Mouse (Mus musculus) limb, embryonic 14.5 days (tissue): ENCODE data around the gene Spin1. TPM values are rescaled to one million over a fixed set of nuclear protein-coding genes. Genes with fewer than 3 reads are reported as not detected.
"Not testable (repeated sequence)": the region's sequence is repeated elsewhere in the genome, so short reads cannot be mapped to it uniquely, and the experiment has no call there.

Source experiments
- ATAC-seq: fragments of 200-750 bp; cut with Nextera tagmentation; 2 replicates; pipeline ENCODE4 v1.8.0; 2017; ENCODE audit warnings: low read depth, moderate number of reproducible peaks, moderate TSS enrichment; ENCODE audit not compliant: low FRiP score
- DNase-seq: peaks from one replicate; pipeline ENCODE4 v3.0.0-alpha.2; 2015; ENCODE audit warnings: low spot score
- H3K27ac ChIP-seq: fragments of 300-500 bp; sonication (generic); replicated peaks from 2 replicates; pipeline ENCODE4 v1.5.1; 2014; ENCODE audit warnings: low read depth, mild to moderate bottlenecking, low read length, moderate library complexity, mixed read lengths
- H3K27me3 ChIP-seq: fragments of 300-500 bp; sonication (generic); 2 replicates; pipeline ENCODE4 v1.6.1; 2014; ENCODE audit warnings: low read length, mixed read lengths; ENCODE audit not compliant: control insufficient read depth, insufficient read depth
- H3K36me3 ChIP-seq: fragments of 300-500 bp; sonication (generic); 2 replicates; pipeline ENCODE4 v1.6.1; 2014; ENCODE audit warnings: mild to moderate bottlenecking, low read length, moderate library complexity, mixed read lengths; ENCODE audit not compliant: control insufficient read depth, insufficient read depth
- H3K4me1 ChIP-seq: fragments of 300-500 bp; sonication (generic); 2 replicates; pipeline ENCODE4 v1.6.1; 2014; ENCODE audit warnings: antibody characterized with exemption, low read length, mixed read lengths; ENCODE audit not compliant: control insufficient read depth, insufficient read depth
- H3K4me2 ChIP-seq: fragments of 300-500 bp; sonication (generic); replicated peaks from 2 replicates; pipeline ENCODE4 v1.6.1; 2014; ENCODE audit warnings: low read depth, mild to moderate bottlenecking, low read length, moderate library complexity; ENCODE audit not compliant: severe bottlenecking
- H3K4me3 ChIP-seq: fragments of 300-500 bp; sonication (generic); replicated peaks from 2 replicates; pipeline ENCODE4 v1.5.1; 2014; ENCODE audit warnings: low read length
- H3K9ac ChIP-seq: fragments of 300-500 bp; sonication (generic); 2 replicates; pipeline ENCODE4 v1.6.1; 2014; ENCODE audit warnings: mild to moderate bottlenecking, low read depth, low read length, moderate library complexity; ENCODE audit not compliant: severe bottlenecking
- H3K9me3 ChIP-seq: fragments of 300-500 bp; sonication (generic); 2 replicates; pipeline ENCODE4 v1.6.1; 2016; ENCODE audit warnings: low read length; ENCODE audit not compliant: control insufficient read depth
- POLR2A ChIP-seq: fragments of 200-500 bp; IDR thresholded peaks from 2 replicates; pipeline ENCODE4 v1.8.0; 2012; ENCODE audit warnings: inconsistent platforms, mild to moderate bottlenecking, moderate library complexity, borderline replicate concordance; ENCODE audit not compliant: insufficient read depth, insufficient read length; ENCODE audit errors: extremely low read depth
- WGBS: fragments of 180-500 bp; shearing (Covaris S2); extraction: QIAGEN DNeasy Blood & Tissue Kit; methylation state at CpG from one replicate; pipeline ENCODE4 v1.1.7; 2014; 5-methylcytosine and 5-hydroxymethylcytosine counted together
- polyA plus RNA-seq, 2 experiments: library from polyadenylated mRNA; depleted of rRNA in 1 of 2; stranded (reverse) in 1 of 2; unstranded in 1 of 2; fragments of >200 nt; fragmentation: Nextera tagmentation in 1 of 2; extraction: Ambion mirVana in 1 of 2; gene quantifications; 2 replicates each; pipeline versions ENCODE4 v1.2.1 to v1.2.3; 2012 to 2014

The Spin1 gene
- polyA plus RNA-seq, 2 experiments: 70.6 to 115 TPM

GRCm38 (mm10) chr13:51105861-51106655 lies 5.4 kb downstream of the Spin1 start:
- 91% methylated on average over 3 of the region's 3 CpGs for WGBS

GRCm38 (mm10) chr13:51106816-51107215 lies 6.1 kb downstream of the Spin1 start:
- 97% methylated on average over 4 of the region's 4 CpGs for WGBS
- peaks cover 12% of the 10 kb centered on the region for H3K4me1 ChIP-seq
- 0 out of 2 replicates have a peak, but pooled peaks cover 4% of the 10 kb centered on the region for H3K9me3 ChIP-seq
- H3K9ac ChIP-seq: no peak overlapping the region
- H3K36me3 ChIP-seq: no peaks in the 10 kb centered on the region
- ATAC-seq (no peak), DNase-seq (no peak)
- no peak for TF ChIP-seq POLR2A
- no peak overlapping the region for H3K4me2 ChIP-seq
- no peak overlapping the region for H3K4me3 ChIP-seq
- no peaks in the 10 kb centered on the region for H3K27me3 ChIP-seq
- no peak overlapping the region for H3K27ac ChIP-seq

More at GRCm38 (mm10) chr13:51105861-51106655, 5.4 kb downstream of the Spin1 start:
- Histone ChIP-seq H3K9me3 (0 out of 2 replicates have a peak, but pooled peaks cover 4% of the 10 kb centered on the region), H3K27me3 (no peaks in the 10 kb centered on the region), H3K4me2 (no peak overlapping the region), H3K4me1 (peaks cover 12% of the 10 kb centered on the region), H3K9ac (no peak overlapping the region), H3K4me3 (no peak overlapping the region), H3K27ac (no peak overlapping the region), H3K36me3 (no peaks in the 10 kb centered on the region)
- no peak for ATAC-seq
- DNase-seq: no peak
- no peak for TF ChIP-seq POLR2A

- DNase-seq: no peak
- Histone ChIP-seq H3K27me3 (no peaks in the 10 kb centered on the region), H3K4me2 (no peak overlapping the region), H3K4me1 (no peaks in the 10 kb centered on the region), H3K27ac (no peak overlapping the region), H3K36me3 (peaks cover 9% of the 10 kb centered on the region), H3K9ac (no peak overlapping the region), H3K4me3 (no peak overlapping the region), H3K9me3 (0 out of 2 replicates have a peak, but pooled peaks cover 11% of the 10 kb centered on the region)
- no peak for TF ChIP-seq POLR2A
- ATAC-seq: no peak
- WGBS: 86% methylated on average over 2 of the region's 2 CpGs
Observed at GRCm38 (mm10) chr13:51109517-51109916, 8.8 kb downstream of the Spin1 start.

- H3K4me3 ChIP-seq, H3K9me3 ChIP-seq, ATAC-seq, H3K4me1 ChIP-seq, DNase-seq, H3K9ac ChIP-seq, H3K27ac ChIP-seq, H3K36me3 ChIP-seq, H3K27me3 ChIP-seq, H3K4me2 ChIP-seq: not testable (repeated sequence)
- whole genome bisulfite sequencing: 53% methylated on average over 4 of the region's 4 CpGs
Observed at GRCm38 (mm10) chr13:51114398-51114797, 13.7 kb downstream of the Spin1 start.

- Histone ChIP-seq H3K27me3 (no peaks in the 10 kb centered on the region), H3K4me2 (no peak overlapping the region), H3K4me3 (no peak overlapping the region), H3K9ac (no peak overlapping the region), H3K27ac (no peak overlapping the region), H3K4me1 (peaks cover 8% of the 10 kb centered on the region), H3K9me3 (0 out of 2 replicates have a peak, but pooled peaks cover 7% of the 10 kb centered on the region), H3K36me3 (peaks cover 9% of the 10 kb centered on the region)
- WGBS: 80% methylated on average over 3 of the region's 3 CpGs
- no peak for TF ChIP-seq POLR2A
- DNase-seq (no peak), ATAC-seq (no peak)
Observed at GRCm38 (mm10) chr13:51115762-51116161, 15.1 kb downstream of the Spin1 start.
